Mouse (Mus musculus) hindbrain, embryonic 15.5 days (tissue): ENCODE measurements at regions not wholly inside any gene's neighbourhood (a gene's known extent, or its start where the extent isn't known, plus 50 kb on each side); places are given as distances from the start of the nearest gene placed in this dataset.
"Not testable (repeated sequence)": the region's sequence is repeated elsewhere in the genome, so short reads cannot be mapped to it uniquely, and the experiment has no call there.

Source experiments
- ATAC-seq: fragments of 200-750 bp; cut with Nextera tagmentation; 2 replicates; pipeline ENCODE4 v1.8.0; 2017; ENCODE audit warnings: low read depth, moderate number of reproducible peaks, moderate TSS enrichment; ENCODE audit not compliant: low FRiP score
- H3K27ac ChIP-seq: fragments of 300-500 bp; sonication (generic); replicated peaks from 2 replicates; pipeline ENCODE4 v1.5.1; 2015; ENCODE audit warnings: mild to moderate bottlenecking, inconsistent platforms
- H3K27me3 ChIP-seq: fragments of 300-500 bp; sonication (generic); 2 replicates; pipeline ENCODE4 v1.6.1; 2015; ENCODE audit warnings: control low read depth, inconsistent platforms
- H3K36me3 ChIP-seq: fragments of 300-500 bp; sonication (generic); 2 replicates; pipeline ENCODE4 v1.6.1; 2015; ENCODE audit warnings: control low read depth, inconsistent platforms
- H3K4me1 ChIP-seq: fragments of 300-500 bp; sonication (generic); replicated peaks from 2 replicates; pipeline ENCODE4 v1.6.1; 2015; ENCODE audit warnings: control low read depth, inconsistent platforms
- H3K4me2 ChIP-seq: fragments of 300-500 bp; sonication (generic); 2 replicates; pipeline ENCODE4 v1.6.1; 2015; ENCODE audit warnings: moderate library complexity, mild to moderate bottlenecking, inconsistent platforms
- H3K4me3 ChIP-seq: fragments of 300-500 bp; sonication (generic); 2 replicates; pipeline ENCODE4 v1.5.1; 2015; ENCODE audit warnings: mild to moderate bottlenecking, inconsistent platforms
- H3K9ac ChIP-seq: fragments of 300-500 bp; sonication (generic); 2 replicates; pipeline ENCODE4 v1.6.1; 2015; ENCODE audit warnings: inconsistent platforms
- H3K9me3 ChIP-seq: fragments of 300-500 bp; sonication (generic); 2 replicates; pipeline ENCODE4 v1.6.1; 2016; ENCODE audit warnings: control low read depth, inconsistent platforms
- WGBS: fragments of 180-500 bp; shearing (Covaris S2); methylation state at CpG from one replicate; pipeline ENCODE4 v1.1.7; 2015; 5-methylcytosine and 5-hydroxymethylcytosine counted together

DNA sequence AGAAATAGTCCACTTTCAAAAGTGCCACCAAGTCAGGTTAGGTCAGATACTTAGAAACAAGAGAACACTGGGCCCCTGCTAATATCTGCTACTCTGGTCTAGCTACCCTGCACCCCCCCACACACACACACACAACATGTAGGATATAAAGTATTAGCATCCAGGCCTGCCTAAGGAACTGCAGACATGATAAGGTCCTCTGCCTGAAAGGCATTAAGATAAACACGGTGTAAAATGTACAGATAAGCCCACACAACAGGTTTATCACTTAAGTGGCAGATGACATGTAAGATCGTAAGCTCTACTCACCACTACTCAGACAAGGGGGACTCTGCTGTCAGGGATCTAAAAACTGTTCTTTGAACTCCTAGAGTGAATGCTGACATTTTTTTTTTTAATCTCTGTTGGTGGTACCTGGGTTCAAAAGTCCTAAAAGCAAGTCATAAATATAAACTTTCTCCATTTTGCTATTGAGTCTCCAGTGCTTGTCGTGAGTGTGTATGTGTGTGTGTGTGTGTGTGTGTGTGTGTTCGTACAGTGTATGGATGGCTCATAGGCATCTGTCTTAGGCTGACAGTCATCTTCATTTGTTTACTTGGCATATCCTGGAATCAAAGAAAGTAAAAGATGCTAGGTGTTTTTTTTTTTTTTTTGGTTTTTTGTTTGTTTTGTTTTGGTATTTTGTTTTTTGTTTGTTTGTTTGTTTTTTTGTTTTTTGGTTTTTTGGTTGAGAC, 52.2 kb downstream of the Gm9817 start:
- ATAC-seq: no peak
- no peak overlapping the region for H3K4me2 ChIP-seq
- no peak overlapping the region for H3K9ac ChIP-seq
- no peak overlapping the region for H3K4me3 ChIP-seq
- WGBS: 89% methylated on average over 4 of the region's 4 CpGs
- H3K27me3 ChIP-seq: no peaks in the 10 kb centered on the region
- no peaks in the 10 kb centered on the region for H3K4me1 ChIP-seq
- H3K36me3 ChIP-seq: no peaks in the 10 kb centered on the region
- no peak overlapping the region for H3K27ac ChIP-seq
- 0 out of 2 replicates have a peak, but pooled peaks cover 3% of the 10 kb centered on the region for H3K9me3 ChIP-seq

GRCm38 (mm10) chr13:45140616-45141015, 62.1 kb downstream of the Gm9817 start:
- Histone ChIP-seq H3K4me2 (no peak overlapping the region), H3K27ac (no peak overlapping the region), H3K36me3 (no peaks in the 10 kb centered on the region), H3K9ac (no peak overlapping the region), H3K27me3 (no peaks in the 10 kb centered on the region), H3K9me3 (no peaks in the 10 kb centered on the region), H3K4me3 (no peak overlapping the region), H3K4me1 (no peaks in the 10 kb centered on the region)
- 90% methylated on average over 2 of the region's 2 CpGs for WGBS
- no peak for ATAC-seq

- WGBS: 86% methylated on average over 6 of the region's 6 CpGs
- Histone ChIP-seq H3K4me1 (no peaks in the 10 kb centered on the region), H3K9ac (no peak overlapping the region), H3K9me3 (no peaks in the 10 kb centered on the region), H3K27me3 (no peaks in the 10 kb centered on the region), H3K36me3 (no peaks in the 10 kb centered on the region), H3K4me2 (no peak overlapping the region), H3K27ac (no peak overlapping the region), H3K4me3 (no peak overlapping the region)
- ATAC-seq: no peak
Measured at GRCm38 (mm10) chr13:45145129-45145528, 66.6 kb downstream of the Gm9817 start.

DNA sequence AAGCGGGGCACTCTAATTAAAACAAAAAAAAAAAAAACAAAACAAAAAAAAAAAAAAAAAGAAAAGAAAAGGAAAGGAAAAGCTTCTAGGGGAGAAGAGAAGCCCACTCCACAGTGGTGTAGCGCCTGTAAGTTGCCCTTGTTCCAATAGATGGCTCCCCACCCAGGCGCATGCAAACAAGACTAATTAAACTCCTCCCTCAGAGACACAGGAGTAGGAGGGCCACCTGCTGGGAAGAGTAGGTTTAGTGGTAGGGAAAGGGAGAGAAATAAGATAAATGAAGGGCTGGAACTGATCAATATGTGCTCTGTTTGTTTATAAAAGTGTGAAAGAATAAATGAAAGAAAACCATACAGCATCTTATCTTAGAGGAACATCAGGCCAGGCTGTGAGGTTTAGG, 77.7 kb downstream of the Gm9817 start:
- WGBS: 65% methylated on average over 3 of the region's 3 CpGs
- ATAC-seq: no peak
- Histone ChIP-seq H3K27ac (no peak overlapping the region), H3K27me3 (no peaks in the 10 kb centered on the region), H3K36me3 (no peaks in the 10 kb centered on the region), H3K4me2 (no peak overlapping the region), H3K9me3 (no peaks in the 10 kb centered on the region), H3K9ac (no peak overlapping the region), H3K4me1 (no peaks in the 10 kb centered on the region), H3K4me3 (no peak overlapping the region)

DNA sequence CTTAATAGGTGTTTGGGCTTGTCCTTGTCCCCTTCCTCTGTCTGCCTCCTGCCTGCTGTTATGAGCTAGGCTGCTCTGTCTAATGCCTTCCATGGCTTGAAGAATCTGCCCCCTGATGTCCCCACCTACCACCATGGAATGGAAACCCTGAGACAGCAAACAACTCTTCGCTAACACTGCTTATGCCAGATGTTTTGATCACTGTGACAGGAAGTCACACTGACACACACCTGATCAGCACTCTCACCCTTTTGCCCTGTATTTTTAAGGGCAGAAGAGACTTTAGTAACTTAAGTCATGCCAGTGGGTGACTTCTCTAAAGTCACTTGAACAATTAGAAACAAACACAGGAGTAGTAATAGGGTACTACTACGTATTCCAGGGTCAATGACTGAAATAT, 78.5 kb downstream of the Gm9817 start:
- WGBS: 92% methylated on average over 2 of the region's 2 CpGs
- Histone ChIP-seq H3K27me3 (no peaks in the 10 kb centered on the region), H3K9ac (no peak overlapping the region), H3K27ac (no peak overlapping the region), H3K4me3 (no peak overlapping the region), H3K4me2 (no peak overlapping the region), H3K9me3 (no peaks in the 10 kb centered on the region), H3K4me1 (no peaks in the 10 kb centered on the region), H3K36me3 (no peaks in the 10 kb centered on the region)
- ATAC-seq: no peak

DNA sequence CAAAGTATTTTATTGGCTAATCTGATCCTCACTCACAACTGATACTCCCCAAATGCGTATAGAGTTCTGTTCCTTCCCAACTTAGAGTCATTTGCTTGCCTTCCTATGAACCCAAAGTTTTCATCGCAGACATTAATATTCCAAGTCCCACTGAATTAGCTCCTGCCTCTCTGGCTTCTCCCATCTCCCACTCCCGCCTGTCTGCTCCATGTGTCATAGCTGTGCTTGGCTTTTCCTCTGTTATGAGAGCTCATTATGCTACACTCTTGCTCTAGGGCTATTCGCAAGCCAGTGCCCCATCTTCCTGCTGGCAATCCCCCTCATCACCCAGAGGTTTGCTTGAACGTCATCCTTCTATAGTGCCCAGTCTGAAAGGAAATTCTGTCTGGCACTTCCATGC, 81.8 kb downstream of the Gm9817 start:
- H3K27me3 ChIP-seq: no peaks in the 10 kb centered on the region
- no peak overlapping the region for H3K4me3 ChIP-seq
- 91% methylated on average over 5 of the region's 5 CpGs for WGBS
- ATAC-seq: no peak
- no peaks in the 10 kb centered on the region for H3K9me3 ChIP-seq
- H3K36me3 ChIP-seq: no peaks in the 10 kb centered on the region
- H3K27ac ChIP-seq: no peak overlapping the region
- no peak overlapping the region for H3K9ac ChIP-seq
- no peak overlapping the region for H3K4me2 ChIP-seq
- H3K4me1 ChIP-seq: peaks cover 6% of the 10 kb centered on the region

GRCm38 (mm10) chr13:45164001-45164778, 85.7 kb downstream of the Gm9817 start:
- no peaks in the 10 kb centered on the region for H3K27me3 ChIP-seq
- WGBS: 34% methylated on average over 6 of the region's 6 CpGs
- peaks cover 6% of the 10 kb centered on the region for H3K4me1 ChIP-seq
- no peak for ATAC-seq
- H3K9me3 ChIP-seq: no peaks in the 10 kb centered on the region
- H3K9ac ChIP-seq: no peak overlapping the region
- no peak overlapping the region for H3K27ac ChIP-seq
- no peak overlapping the region for H3K4me3 ChIP-seq
- no peak overlapping the region for H3K4me2 ChIP-seq
- no peaks in the 10 kb centered on the region for H3K36me3 ChIP-seq

DNA sequence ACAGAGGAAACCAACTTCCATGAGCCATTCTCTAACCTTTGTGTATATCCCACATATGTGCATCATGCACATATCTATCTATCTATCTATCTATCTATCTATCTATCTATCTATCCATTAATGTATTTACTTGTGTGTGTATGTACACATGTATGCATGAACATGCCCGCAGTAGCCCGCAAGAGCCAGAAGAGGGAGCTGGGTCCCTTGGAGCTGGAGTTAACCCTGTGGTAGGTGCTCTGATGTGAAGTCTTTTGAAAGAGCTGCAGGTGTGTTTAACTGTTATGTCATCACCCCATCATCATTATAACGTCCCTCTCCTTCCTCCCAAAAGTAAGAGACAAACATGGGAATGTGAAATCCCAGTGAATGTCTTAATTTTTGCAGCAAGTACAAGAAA, 86.7 kb downstream of the Gm9817 start:
- no peak for ATAC-seq
- H3K27ac ChIP-seq: no peak overlapping the region
- WGBS: 90% methylated on average over 3 of the region's 3 CpGs

DNA sequence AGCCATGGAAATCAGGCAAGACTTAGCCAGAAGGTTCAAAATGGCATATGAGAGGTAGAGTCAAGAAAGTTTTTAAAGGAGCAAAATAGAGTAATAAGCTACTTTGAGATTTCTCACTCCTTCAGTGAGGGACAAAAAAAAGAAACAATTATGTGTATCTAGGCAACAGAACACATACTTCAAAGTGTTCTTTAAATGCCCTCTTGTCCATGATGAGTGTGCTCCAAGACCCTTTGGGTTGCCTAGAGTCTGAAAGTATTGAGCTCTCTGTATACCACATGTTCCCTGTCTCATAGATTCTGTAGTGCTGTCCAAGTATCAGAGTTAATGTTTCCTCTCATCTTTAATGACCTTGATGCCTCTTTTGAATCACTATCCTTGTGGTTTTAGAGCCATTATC, 91.2 kb downstream of the Gm9817 start:
- ATAC-seq: no peak
- H3K36me3 ChIP-seq: no peaks in the 10 kb centered on the region

More for the DNA sequence above, 86.7 kb downstream of the Gm9817 start:
- Histone ChIP-seq H3K4me1 (peaks cover 6% of the 10 kb centered on the region), H3K4me3 (no peak overlapping the region), H3K27me3 (no peaks in the 10 kb centered on the region), H3K9ac (no peak overlapping the region), H3K36me3 (no peaks in the 10 kb centered on the region), H3K9me3 (no peaks in the 10 kb centered on the region), H3K4me2 (no peak overlapping the region)

DNA sequence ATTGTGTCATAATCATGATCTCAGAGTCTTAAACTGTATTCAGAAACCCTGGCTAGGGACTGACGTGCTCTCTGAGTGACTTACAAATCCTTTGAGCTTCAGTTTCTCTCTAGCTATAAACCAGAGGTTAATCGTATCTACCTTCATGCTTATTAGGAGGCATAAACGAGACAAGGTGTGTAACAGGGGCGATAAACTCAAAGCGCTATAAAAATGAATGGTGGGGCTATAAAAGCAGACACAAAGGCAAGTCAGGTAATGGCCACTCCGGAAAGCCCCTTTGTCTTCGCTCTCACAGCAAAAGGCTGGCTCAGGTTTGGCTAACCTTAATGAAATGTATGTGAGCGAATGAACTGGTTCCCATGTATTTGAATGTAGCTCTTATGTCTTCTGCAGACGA, 94.6 kb downstream of the Gm9817 start:
- H3K4me3 ChIP-seq: no peak overlapping the region
- H3K36me3 ChIP-seq: no peaks in the 10 kb centered on the region
- ATAC-seq: no peak
- H3K4me1 ChIP-seq: no peaks in the 10 kb centered on the region
- WGBS: 83% methylated on average over 9 of the region's 9 CpGs
- 0 out of 2 replicates have a peak, but pooled peaks cover 2% of the 10 kb centered on the region for H3K9me3 ChIP-seq
- H3K27me3 ChIP-seq: no peaks in the 10 kb centered on the region
- no peak overlapping the region for H3K9ac ChIP-seq
- H3K27ac ChIP-seq: no peak overlapping the region
- H3K4me2 ChIP-seq: no peak overlapping the region

More for the DNA sequence above, 91.2 kb downstream of the Gm9817 start:
- no peaks in the 10 kb centered on the region for H3K27me3 ChIP-seq
- no peak overlapping the region for H3K4me3 ChIP-seq
- H3K27ac ChIP-seq: no peak overlapping the region
- no peaks in the 10 kb centered on the region for H3K4me1 ChIP-seq
- no peak overlapping the region for H3K9ac ChIP-seq
- H3K4me2 ChIP-seq: no peak overlapping the region
- 0 out of 2 replicates have a peak, but pooled peaks cover 2% of the 10 kb centered on the region for H3K9me3 ChIP-seq

GRCm38 (mm10) chr13:45175711-45176205, 97.3 kb downstream of the Gm9817 start:
- H3K36me3 ChIP-seq, H3K4me1 ChIP-seq, H3K4me2 ChIP-seq, H3K4me3 ChIP-seq, H3K9ac ChIP-seq, H3K9me3 ChIP-seq, ATAC-seq, H3K27me3 ChIP-seq, H3K27ac ChIP-seq: not testable (repeated sequence)
- WGBS: 89% methylated on average over 3 of the region's 3 CpGs

- H3K4me3 ChIP-seq: no peak overlapping the region
- no peaks in the 10 kb centered on the region for H3K36me3 ChIP-seq
- H3K9ac ChIP-seq: no peak overlapping the region
- H3K4me1 ChIP-seq: no peaks in the 10 kb centered on the region
- no peak overlapping the region for H3K27ac ChIP-seq
- H3K9me3 ChIP-seq: no peaks in the 10 kb centered on the region
- no peak overlapping the region for H3K4me2 ChIP-seq
- 81% methylated on average over 1 of the region's 1 CpGs for WGBS
- no peak for ATAC-seq
- no peaks in the 10 kb centered on the region for H3K27me3 ChIP-seq
Measured at GRCm38 (mm10) chr13:45181529-45182230, 103.2 kb downstream of the Gm9817 start.
